Mouse (Mus musculus): ENCODE results near the gene Icam2.

GRCm38 (mm10) chr11:106426447-106426846 is 38.6 kb upstream of the Icam2 start:
- TF ChIP-seq GATA1 (IDR thresholded peaks at IDR 0.05; ENCODE audit: borderline replicate concordance, low read length) (no peak), FLI1 (IDR thresholded peaks at IDR 0.05; ENCODE audit: low read length) (no peak)
